Mouse (Mus musculus): ENCODE data around the gene Iqsec1. TPM values are rescaled to one million over a fixed set of nuclear protein-coding genes. Genes with fewer than 3 reads are reported as not detected.

Iqsec1 gene
- polyA plus RNA-seq, 1 experiment from 2014 or later, result 28.6 TPM

GRCm38 (mm10) chr6:90746331-90746864 is 242.1 kb downstream of the Iqsec1 start:
- H3K9ac ChIP-seq (ENCODE audit: low read length), result no peak overlapping the region
- no peaks in the 10 kb centered on the region for H3K9me3 ChIP-seq (ENCODE audit: control insufficient read depth, low read length)
- H3K27ac ChIP-seq (replicated peaks in 1 of 2; ENCODE audit: control insufficient read depth in 1 of 2, insufficient read depth in 1 of 2, low read depth in 2 of 2, low read length in 2 of 2), result no peak overlapping the region
- H3K27me3 ChIP-seq (ENCODE audit: control insufficient read depth, insufficient read depth, low read length), result no peaks in the 10 kb centered on the region
- no peak for ATAC-seq (ENCODE audit: insufficient number of reproducible peaks, insufficient read depth, low FRiP score, low read depth)
- H3K4me1 ChIP-seq (ENCODE audit: control insufficient read depth in 2 of 2, insufficient read depth in 2 of 2, low read length in 2 of 2), result peaks cover 20 to 37% of the 10 kb centered on the region in 2 experiments
- H3K4me3 ChIP-seq (ENCODE audit: control insufficient read depth in 1 of 2, insufficient read depth in 1 of 2, low read depth in 1 of 2, low read length in 2 of 2), result no peak overlapping the region
- WGBS, result 65% methylated on average over 3 of the region's 3 CpGs
- no peak overlapping the region for H3K4me2 ChIP-seq (ENCODE audit: low read length)
- no peaks in the 10 kb centered on the region for H3K36me3 ChIP-seq (ENCODE audit: control insufficient read depth, insufficient read depth, low read length)

- Histone ChIP-seq H3K9me3 (ENCODE audit: control insufficient read depth, low read length) (no peaks in the 10 kb centered on the region), H3K27ac (replicated peaks in 1 of 2; ENCODE audit: control insufficient read depth in 1 of 2, insufficient read depth in 1 of 2, low read depth in 2 of 2, low read length in 2 of 2) (no peak overlapping the region), H3K4me3 (ENCODE audit: control insufficient read depth in 1 of 2, insufficient read depth in 1 of 2, low read depth in 1 of 2, low read length in 2 of 2) (no peak overlapping the region), H3K27me3 (ENCODE audit: control insufficient read depth, insufficient read depth, low read length) (no peaks in the 10 kb centered on the region), H3K4me2 (ENCODE audit: low read length) (no peak overlapping the region), H3K36me3 (ENCODE audit: control insufficient read depth, insufficient read depth, low read length) (no peaks in the 10 kb centered on the region), H3K9ac (ENCODE audit: low read length) (no peak overlapping the region), H3K4me1 (ENCODE audit: control insufficient read depth in 2 of 2, insufficient read depth in 2 of 2, low read length in 2 of 2) (peaks cover 12 to 30% of the 10 kb centered on the region in 2 experiments)
- 59% methylated on average over 3 of the region's 3 CpGs for WGBS
- no peak for ATAC-seq (ENCODE audit: insufficient number of reproducible peaks, insufficient read depth, low FRiP score, low read depth)
Observed at GRCm38 (mm10) chr6:90745401-90746198, 242.9 kb downstream of the Iqsec1 start.

GRCm38 (mm10) chr6:90742453-90742852 is 246.0 kb downstream of the Iqsec1 start:
- Histone ChIP-seq H3K4me3 (ENCODE audit: control insufficient read depth in 1 of 2, insufficient read depth in 1 of 2, low read depth in 1 of 2, low read length in 2 of 2) (no peak overlapping the region), H3K4me1 (ENCODE audit: control insufficient read depth in 2 of 2, insufficient read depth in 2 of 2, low read length in 2 of 2) (peaks cover 5 to 19% of the 10 kb centered on the region in 2 experiments), H3K4me2 (ENCODE audit: low read length) (no peak overlapping the region), H3K27ac (replicated peaks in 1 of 2; ENCODE audit: control insufficient read depth in 1 of 2, insufficient read depth in 1 of 2, low read depth in 2 of 2, low read length in 2 of 2) (no peak overlapping the region), H3K9ac (ENCODE audit: low read length) (no peak overlapping the region), H3K9me3 (ENCODE audit: control insufficient read depth, low read length) (no peaks in the 10 kb centered on the region), H3K27me3 (ENCODE audit: control insufficient read depth, insufficient read depth, low read length) (no peaks in the 10 kb centered on the region), H3K36me3 (ENCODE audit: control insufficient read depth, insufficient read depth, low read length) (no peaks in the 10 kb centered on the region)
- 82% methylated on average over 1 of the region's 1 CpGs for WGBS
- ATAC-seq (ENCODE audit: insufficient number of reproducible peaks, insufficient read depth, low FRiP score, low read depth), result no peak

GRCm38 (mm10) chr6:90741717-90742116 is 246.8 kb downstream of the Iqsec1 start:
- WGBS, result 89% methylated on average over 5 of the region's 5 CpGs
- no peak overlapping the region for H3K4me3 ChIP-seq (ENCODE audit: control insufficient read depth in 1 of 2, insufficient read depth in 1 of 2, low read depth in 1 of 2, low read length in 2 of 2)
- H3K36me3 ChIP-seq (ENCODE audit: control insufficient read depth, insufficient read depth, low read length), result no peaks in the 10 kb centered on the region
- no peak for ATAC-seq (ENCODE audit: insufficient number of reproducible peaks, insufficient read depth, low FRiP score, low read depth)
- no peak overlapping the region for H3K27ac ChIP-seq (replicated peaks in 1 of 2; ENCODE audit: control insufficient read depth in 1 of 2, insufficient read depth in 1 of 2, low read depth in 2 of 2, low read length in 2 of 2)
- H3K9ac ChIP-seq (ENCODE audit: low read length), result no peak overlapping the region
- H3K4me1 ChIP-seq (ENCODE audit: control insufficient read depth in 2 of 2, insufficient read depth in 2 of 2, low read length in 2 of 2), result peaks cover 5 to 22% of the 10 kb centered on the region in 2 experiments
- H3K9me3 ChIP-seq (ENCODE audit: control insufficient read depth, low read length), result no peaks in the 10 kb centered on the region
- H3K4me2 ChIP-seq (ENCODE audit: low read length), result no peak overlapping the region
- no peaks in the 10 kb centered on the region for H3K27me3 ChIP-seq (ENCODE audit: control insufficient read depth, insufficient read depth, low read length)

- no peak for ATAC-seq (ENCODE audit: insufficient number of reproducible peaks, insufficient read depth, low FRiP score, low read depth)
- H3K4me1 ChIP-seq (ENCODE audit: control insufficient read depth in 2 of 2, insufficient read depth in 2 of 2, low read length in 2 of 2), result peaks cover 2 to 17% of the 10 kb centered on the region in 2 experiments; a peak in 3 of 4 replicates
- no peaks in the 10 kb centered on the region for H3K27me3 ChIP-seq (ENCODE audit: control insufficient read depth, insufficient read depth, low read length)
- 65% methylated on average over 4 of the region's 4 CpGs for WGBS
- no peak overlapping the region for H3K27ac ChIP-seq (replicated peaks in 1 of 2; ENCODE audit: control insufficient read depth in 1 of 2, insufficient read depth in 1 of 2, low read depth in 2 of 2, low read length in 2 of 2)
- no peaks in the 10 kb centered on the region for H3K9me3 ChIP-seq (ENCODE audit: control insufficient read depth, low read length)
- H3K4me3 ChIP-seq (ENCODE audit: control insufficient read depth in 1 of 2, insufficient read depth in 1 of 2, low read depth in 1 of 2, low read length in 2 of 2), result no peak overlapping the region
- no peak overlapping the region for H3K9ac ChIP-seq (ENCODE audit: low read length)
- H3K4me2 ChIP-seq (ENCODE audit: low read length), result no peak overlapping the region
- H3K36me3 ChIP-seq (ENCODE audit: control insufficient read depth, insufficient read depth, low read length), result no peaks in the 10 kb centered on the region
Observed at GRCm38 (mm10) chr6:90741056-90741420, 247.4 kb downstream of the Iqsec1 start.

- no peak for ATAC-seq (ENCODE audit: insufficient number of reproducible peaks, insufficient read depth, low FRiP score, low read depth)
- 68% methylated on average over 4 of the region's 4 CpGs for WGBS
- H3K4me3 ChIP-seq (ENCODE audit: control insufficient read depth in 1 of 2, insufficient read depth in 1 of 2, low read depth in 1 of 2, low read length in 2 of 2), result no peak overlapping the region
- H3K27ac ChIP-seq (replicated peaks in 1 of 2; ENCODE audit: control insufficient read depth in 1 of 2, insufficient read depth in 1 of 2, low read depth in 2 of 2, low read length in 2 of 2), result no peak overlapping the region
- no peaks in the 10 kb centered on the region for H3K36me3 ChIP-seq (ENCODE audit: control insufficient read depth, insufficient read depth, low read length)
- H3K4me2 ChIP-seq (ENCODE audit: low read length), result no peak overlapping the region
- peaks cover 2 to 19% of the 10 kb centered on the region in 2 experiments; a peak in 3 of 4 replicates for H3K4me1 ChIP-seq (ENCODE audit: control insufficient read depth in 2 of 2, insufficient read depth in 2 of 2, low read length in 2 of 2)
- H3K9ac ChIP-seq (ENCODE audit: low read length), result no peak overlapping the region
- no peaks in the 10 kb centered on the region for H3K27me3 ChIP-seq (ENCODE audit: control insufficient read depth, insufficient read depth, low read length)
- H3K9me3 ChIP-seq (ENCODE audit: control insufficient read depth, low read length), result no peaks in the 10 kb centered on the region
Observed at GRCm38 (mm10) chr6:90740348-90741055, 248.0 kb downstream of the Iqsec1 start.

GRCm38 (mm10) chr6:90737376-90737775 is 251.1 kb downstream of the Iqsec1 start:
- Histone ChIP-seq H3K9ac (ENCODE audit: low read length) (peak overlapping the region; percentile 88), H3K9me3 (ENCODE audit: control insufficient read depth, low read length) (no peaks in the 10 kb centered on the region)
- WGBS, result 1% methylated on average over 12 of the region's 12 CpGs

More at GRCm38 (mm10) chr6:90737376-90737775, 251.1 kb downstream of the Iqsec1 start:
- peak overlapping the region; percentile 59 to 86 for H3K4me3 ChIP-seq (ENCODE audit: control insufficient read depth in 1 of 2, insufficient read depth in 1 of 2, low read depth in 1 of 2, low read length in 2 of 2)
- peaks cover 12 to 26% of the 10 kb centered on the region in 2 experiments for H3K4me1 ChIP-seq (ENCODE audit: control insufficient read depth in 2 of 2, insufficient read depth in 2 of 2, low read length in 2 of 2)
- ATAC-seq (ENCODE audit: insufficient number of reproducible peaks, insufficient read depth, low FRiP score, low read depth), result peak; percentile 55; the same call in 1 of the 2 replicates
- H3K36me3 ChIP-seq (ENCODE audit: control insufficient read depth, insufficient read depth, low read length), result 0 out of 2 replicates have a peak, but pooled peaks cover 3% of the 10 kb centered on the region
- H3K4me2 ChIP-seq (ENCODE audit: low read length), result peak overlapping the region; percentile 98
- H3K27ac ChIP-seq (replicated peaks in 1 of 2; ENCODE audit: control insufficient read depth in 1 of 2, insufficient read depth in 1 of 2, low read depth in 2 of 2, low read length in 2 of 2), result peak overlapping the region; percentile 70 to 87; a peak in 3 of 4 replicates
- H3K27me3 ChIP-seq (ENCODE audit: control insufficient read depth, insufficient read depth, low read length), result no peaks in the 10 kb centered on the region
